Mouse (Mus musculus) bone marrow, adult 2 months (tissue): ENCODE measurements around the gene Opa3.

ENCODE experiments used
- CTCF ChIP-seq: fragments of 200-500 bp; IDR thresholded peaks from 2 replicates; pipeline ENCODE4 v1.5.1; 2011; ENCODE audit warnings: low read length, control low read depth; ENCODE audit not compliant: control insufficient read depth, insufficient read depth
- POLR2A ChIP-seq: fragments of 200-500 bp; IDR thresholded peaks from 2 replicates; pipeline ENCODE4 v1.6.1; 2011; ENCODE audit warnings: low read depth, mild to moderate bottlenecking, control low read depth, low read length, borderline replicate concordance; ENCODE audit not compliant: control insufficient read depth

GRCm38 (mm10) chr7:19240905-19241463, 12.8 kb downstream of the Opa3 start:
- no peak for TF ChIP-seq CTCF
- TF ChIP-seq POLR2A: no peak
